Mouse (Mus musculus): ENCODE data around the gene Mmgt1. TPM values are rescaled to one million over a fixed set of nuclear protein-coding genes. Genes with fewer than 3 reads are reported as not detected.
A peak's percentile ranks its signal among the peaks of the same experiment; 100 is the strongest.

The Mmgt1 gene
- polyA plus RNA-seq, 1 experiment, result 0.57 TPM

- Histone ChIP-seq H3K27me3 (replicated peaks) (peaks cover 10% of the 10 kb centered on the region), H3K36me3 (replicated peaks; ENCODE audit: low read length) (peaks cover 13% of the 10 kb centered on the region), H3K9me3 (no peaks in the 10 kb centered on the region), H3K4me1 (peaks cover 17% of the 10 kb centered on the region), H3K4me3 (replicated peaks) (peak overlapping the region; percentile 94)
- TF ChIP-seq GATA1 (IDR thresholded peaks at IDR 0.05; ENCODE audit: borderline replicate concordance, low read length) (no peak), FLI1 (IDR thresholded peaks at IDR 0.05; ENCODE audit: low read length) (no peak)
Observed at GRCm38 (mm10) chrX:56597219-56597886, 516 bp downstream of the Mmgt1 start.

GRCm38 (mm10) chrX:56578200-56578599, 19.7 kb downstream of the Mmgt1 start:
- H3K4me1 ChIP-seq, result no peaks in the 10 kb centered on the region
- no peak for TF ChIP-seq GATA1 (IDR thresholded peaks at IDR 0.05; ENCODE audit: borderline replicate concordance, low read length)
- no peak for TF ChIP-seq FLI1 (IDR thresholded peaks at IDR 0.05; ENCODE audit: low read length)
- no peak overlapping the region for H3K4me3 ChIP-seq (replicated peaks)
- H3K27me3 ChIP-seq (replicated peaks), result peaks cover 3% of the 10 kb centered on the region
- no peaks in the 10 kb centered on the region for H3K9me3 ChIP-seq
- H3K36me3 ChIP-seq (replicated peaks; ENCODE audit: low read length), result no peaks in the 10 kb centered on the region

GRCm38 (mm10) chrX:56572465-56572864, 25.4 kb downstream of the Mmgt1 start:
- Histone ChIP-seq H3K9me3 (no peaks in the 10 kb centered on the region), H3K27me3 (replicated peaks) (peaks cover 14% of the 10 kb centered on the region), H3K4me1 (no peaks in the 10 kb centered on the region), H3K4me3 (replicated peaks) (no peak overlapping the region), H3K36me3 (replicated peaks; ENCODE audit: low read length) (no peaks in the 10 kb centered on the region)
- TF ChIP-seq GATA1 (IDR thresholded peaks at IDR 0.05; ENCODE audit: borderline replicate concordance, low read length), result no peak
- TF ChIP-seq FLI1 (IDR thresholded peaks at IDR 0.05; ENCODE audit: low read length), result no peak

- no peaks in the 10 kb centered on the region for H3K9me3 ChIP-seq
- H3K36me3 ChIP-seq (replicated peaks; ENCODE audit: low read length), result no peaks in the 10 kb centered on the region
- no peaks in the 10 kb centered on the region for H3K4me1 ChIP-seq
- no peak for TF ChIP-seq GATA1 (IDR thresholded peaks at IDR 0.05; ENCODE audit: borderline replicate concordance, low read length)
- TF ChIP-seq FLI1 (IDR thresholded peaks at IDR 0.05; ENCODE audit: low read length), result no peak
- no peak overlapping the region for H3K4me3 ChIP-seq (replicated peaks)
- H3K27me3 ChIP-seq (replicated peaks), result peaks cover 5% of the 10 kb centered on the region
Observed at GRCm38 (mm10) chrX:56553584-56553983, 44.3 kb downstream of the Mmgt1 start.

GRCm38 (mm10) chrX:56549506-56549905, 48.4 kb downstream of the Mmgt1 start, which contains the start of gene Gm648:
Gene Gm648, minus strand, starts transcription at chrX:56549606.
- H3K4me3 ChIP-seq (replicated peaks), result no peak within 1 kb of the TSS
- peaks cover 22% of the 10 kb centered on the region for H3K27me3 ChIP-seq (replicated peaks)
- H3K36me3 ChIP-seq (replicated peaks; ENCODE audit: low read length), result no peaks in the 10 kb centered on the region
- H3K4me1 ChIP-seq, result no peaks in the 10 kb centered on the region
- no peaks in the 10 kb centered on the region for H3K9me3 ChIP-seq
- TF ChIP-seq GATA1 (IDR thresholded peaks at IDR 0.05; ENCODE audit: borderline replicate concordance, low read length), result no peak
- no peak for TF ChIP-seq FLI1 (IDR thresholded peaks at IDR 0.05; ENCODE audit: low read length)

- Histone ChIP-seq H3K36me3 (replicated peaks; ENCODE audit: low read length) (no peaks in the 10 kb centered on the region), H3K4me3 (replicated peaks) (no peak overlapping the region), H3K27me3 (replicated peaks) (peaks cover 10% of the 10 kb centered on the region), H3K9me3 (no peaks in the 10 kb centered on the region), H3K4me1 (no peaks in the 10 kb centered on the region)
- TF ChIP-seq GATA1 (IDR thresholded peaks at IDR 0.05; ENCODE audit: borderline replicate concordance, low read length) (no peak), FLI1 (IDR thresholded peaks at IDR 0.05; ENCODE audit: low read length) (no peak)
Observed at GRCm38 (mm10) chrX:56537162-56537561, 60.7 kb downstream of the Mmgt1 start.

Other genes starting within 250 kb of the Mmgt1 start
- 1.5 TPM in 1 of 2 replicates, not detected in the other for gene Smim10l2a, start 223.5 kb downstream of the Mmgt1 start, polyA plus RNA-seq (2012; ENCODE audit: insufficient read depth, low replicate concordance)
- not detected in 2 replicates for gene Gm2174, start 150.1 kb downstream of the Mmgt1 start, polyA plus RNA-seq (2012; ENCODE audit: insufficient read depth, low replicate concordance)
- gene Ints6l, start 143.2 kb downstream of the Mmgt1 start, polyA plus RNA-seq (2012; ENCODE audit: insufficient read depth, low replicate concordance), result 2.8 TPM in 1 of 2 replicates, not detected in the other
- gene Gm10477, start 73.3 kb downstream of the Mmgt1 start, polyA plus RNA-seq (2012; ENCODE audit: insufficient read depth, low replicate concordance), result not detected in 2 replicates
- gene Gm648, start 48.5 kb downstream of the Mmgt1 start, polyA plus RNA-seq (2012; ENCODE audit: insufficient read depth, low replicate concordance), result not detected in 2 replicates
- gene Slc9a6, start 11.7 kb upstream of the Mmgt1 start, polyA plus RNA-seq (2012; ENCODE audit: insufficient read depth, low replicate concordance), result 41.0 and 51.9 TPM in 2 replicates
- gene Fhl1, start 133.7 kb upstream of the Mmgt1 start, polyA plus RNA-seq (2012; ENCODE audit: insufficient read depth, low replicate concordance), result 11.4 and 40.0 TPM in 2 replicates
- gene Map7d3, start 224.3 kb upstream of the Mmgt1 start, polyA plus RNA-seq (2012; ENCODE audit: insufficient read depth, low replicate concordance), result 0.37 TPM in 1 of 2 replicates, not detected in the other

All from megakaryocyte, embryonic 14.5 days (primary cell).